Mouse (Mus musculus): ENCODE data around the gene Kif1c.

- TF ChIP-seq CTCF (IDR thresholded peaks at IDR 0.05; ENCODE audit: insufficient read depth, low read length) (no peak), POLR2A (IDR thresholded peaks at IDR 0.05; ENCODE audit: borderline replicate concordance, extremely low read depth, low read depth, low read length) (no peak)
Observed at GRCm38 (mm10) chr11:70754476-70754875, 54.1 kb downstream of the Kif1c start.
